Mouse (Mus musculus): Measurements from ENCODE around the gene Msgn1. TPM values are rescaled to one million over a fixed set of nuclear protein-coding genes. Genes with fewer than 3 reads are reported as not detected.

Msgn1 gene
- polyA plus RNA-seq, 1 experiment from 2014 or later, result not detected

- 73% methylated on average over 1 of the region's 1 CpGs for WGBS
- Histone ChIP-seq H3K9ac (ENCODE audit: low read depth, low read length) (no peak overlapping the region), H3K4me3 (ENCODE audit: low read depth, low read length) (no peak overlapping the region), H3K9me3 (ENCODE audit: control insufficient read depth) (no peaks in the 10 kb centered on the region), H3K4me2 (replicated peaks; ENCODE audit: low read depth) (no peak overlapping the region), H3K27me3 (replicated peaks; ENCODE audit: control insufficient read depth, insufficient read depth, low read length) (no peaks in the 10 kb centered on the region), H3K4me1 (replicated peaks; ENCODE audit: control insufficient read depth, insufficient read depth, low read length) (no peaks in the 10 kb centered on the region), H3K36me3 (ENCODE audit: control insufficient read depth, insufficient read depth) (no peaks in the 10 kb centered on the region), H3K27ac (ENCODE audit: low read depth, low read length) (no peak overlapping the region)
- no peak for ATAC-seq
- TF ChIP-seq CTCF (IDR thresholded peaks at IDR 0.05; ENCODE audit: low read depth), result no peak
These were observed 17.4 kb upstream of the Msgn1 start for GRCm38 (mm10) chr12:11226123-11226522.

- no peak overlapping the region for H3K27ac ChIP-seq (ENCODE audit: low read depth, low read length)
- WGBS, result 25% methylated on average over 5 of the region's 5 CpGs
- no peaks in the 10 kb centered on the region for H3K9me3 ChIP-seq (ENCODE audit: control insufficient read depth)
- no peak overlapping the region for H3K4me3 ChIP-seq (ENCODE audit: low read depth, low read length)
- no peak overlapping the region for H3K4me2 ChIP-seq (replicated peaks; ENCODE audit: low read depth)
- no peaks in the 10 kb centered on the region for H3K27me3 ChIP-seq (replicated peaks; ENCODE audit: control insufficient read depth, insufficient read depth, low read length)
- no peak for TF ChIP-seq CTCF (IDR thresholded peaks at IDR 0.05; ENCODE audit: low read depth)
- no peaks in the 10 kb centered on the region for H3K4me1 ChIP-seq (replicated peaks; ENCODE audit: control insufficient read depth, insufficient read depth, low read length)
- no peak for ATAC-seq
- H3K9ac ChIP-seq (ENCODE audit: low read depth, low read length), result no peak overlapping the region
- H3K36me3 ChIP-seq (ENCODE audit: control insufficient read depth, insufficient read depth), result no peaks in the 10 kb centered on the region
These were observed 15.9 kb upstream of the Msgn1 start for GRCm38 (mm10) chr12:11224722-11225121.

GRCm38 (mm10) chr12:11223090-11223489 lies 14.3 kb upstream of the Msgn1 start:
- Histone ChIP-seq H3K4me1 (replicated peaks; ENCODE audit: control insufficient read depth, insufficient read depth, low read length) (no peaks in the 10 kb centered on the region), H3K4me2 (replicated peaks; ENCODE audit: low read depth) (no peak overlapping the region), H3K9me3 (ENCODE audit: control insufficient read depth) (no peaks in the 10 kb centered on the region), H3K36me3 (ENCODE audit: control insufficient read depth, insufficient read depth) (no peaks in the 10 kb centered on the region), H3K4me3 (ENCODE audit: low read depth, low read length) (no peak overlapping the region), H3K27ac (ENCODE audit: low read depth, low read length) (no peak overlapping the region), H3K9ac (ENCODE audit: low read depth, low read length) (no peak overlapping the region), H3K27me3 (replicated peaks; ENCODE audit: control insufficient read depth, insufficient read depth, low read length) (no peaks in the 10 kb centered on the region)
- 65% methylated on average over 10 of the region's 10 CpGs for WGBS
- no peak for ATAC-seq
- TF ChIP-seq CTCF (IDR thresholded peaks at IDR 0.05; ENCODE audit: low read depth), result no peak

DNA sequence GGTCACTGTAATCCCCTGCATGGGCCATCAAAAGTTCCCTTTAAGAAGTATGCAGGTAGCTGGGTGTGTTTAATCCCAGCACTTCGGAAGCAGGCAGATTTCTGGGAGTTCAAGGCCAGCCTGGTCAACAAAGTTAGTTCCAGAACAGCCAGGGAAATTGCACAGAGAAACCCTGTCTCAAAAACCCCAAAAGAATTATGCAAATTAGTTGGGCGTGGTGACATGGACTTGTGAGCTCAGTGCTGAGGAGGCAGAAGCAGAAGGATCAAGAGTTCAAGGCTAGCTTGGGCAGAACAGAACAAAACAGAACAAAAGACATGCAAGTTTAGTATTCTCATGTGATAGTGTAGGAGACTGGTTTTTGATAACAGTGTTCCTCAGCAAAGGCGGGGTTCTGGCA lies 13.8 kb upstream of the Msgn1 start:
- Histone ChIP-seq H3K27me3 (replicated peaks; ENCODE audit: control insufficient read depth, insufficient read depth, low read length) (no peaks in the 10 kb centered on the region), H3K27ac (ENCODE audit: low read depth, low read length) (no peak overlapping the region), H3K4me3 (ENCODE audit: low read depth, low read length) (no peak overlapping the region), H3K4me2 (replicated peaks; ENCODE audit: low read depth) (no peak overlapping the region), H3K36me3 (ENCODE audit: control insufficient read depth, insufficient read depth) (no peaks in the 10 kb centered on the region), H3K9me3 (ENCODE audit: control insufficient read depth) (no peaks in the 10 kb centered on the region), H3K9ac (ENCODE audit: low read depth, low read length) (no peak overlapping the region), H3K4me1 (replicated peaks; ENCODE audit: control insufficient read depth, insufficient read depth, low read length) (no peaks in the 10 kb centered on the region)
- TF ChIP-seq CTCF (IDR thresholded peaks at IDR 0.05; ENCODE audit: low read depth), result no peak
- no peak for ATAC-seq
- WGBS, result 52% methylated on average over 3 of the region's 3 CpGs

GRCm38 (mm10) chr12:11221524-11222330 lies 13.0 kb upstream of the Msgn1 start:
- no peak for TF ChIP-seq CTCF (IDR thresholded peaks at IDR 0.05; ENCODE audit: low read depth)
- H3K9ac ChIP-seq (ENCODE audit: low read depth, low read length), result no peak overlapping the region
- no peak overlapping the region for H3K27ac ChIP-seq (ENCODE audit: low read depth, low read length)
- no peaks in the 10 kb centered on the region for H3K9me3 ChIP-seq (ENCODE audit: control insufficient read depth)
- H3K36me3 ChIP-seq (ENCODE audit: control insufficient read depth, insufficient read depth), result no peaks in the 10 kb centered on the region
- no peak for ATAC-seq
- H3K4me1 ChIP-seq (replicated peaks; ENCODE audit: control insufficient read depth, insufficient read depth, low read length), result no peaks in the 10 kb centered on the region
- no peak overlapping the region for H3K4me3 ChIP-seq (ENCODE audit: low read depth, low read length)
- H3K4me2 ChIP-seq (replicated peaks; ENCODE audit: low read depth), result no peak overlapping the region
- 67% methylated on average over 20 of the region's 20 CpGs for WGBS
- no peaks in the 10 kb centered on the region for H3K27me3 ChIP-seq (replicated peaks; ENCODE audit: control insufficient read depth, insufficient read depth, low read length)

- Histone ChIP-seq H3K4me1 (replicated peaks; ENCODE audit: control insufficient read depth, insufficient read depth, low read length) (no peaks in the 10 kb centered on the region), H3K27ac (ENCODE audit: low read depth, low read length) (no peak overlapping the region), H3K4me2 (replicated peaks; ENCODE audit: low read depth) (no peak overlapping the region), H3K4me3 (ENCODE audit: low read depth, low read length) (no peak overlapping the region), H3K9me3 (ENCODE audit: control insufficient read depth) (no peaks in the 10 kb centered on the region), H3K36me3 (ENCODE audit: control insufficient read depth, insufficient read depth) (no peaks in the 10 kb centered on the region), H3K9ac (ENCODE audit: low read depth, low read length) (no peak overlapping the region), H3K27me3 (replicated peaks; ENCODE audit: control insufficient read depth, insufficient read depth, low read length) (no peaks in the 10 kb centered on the region)
- 71% methylated on average over 7 of the region's 7 CpGs for WGBS
- TF ChIP-seq CTCF (IDR thresholded peaks at IDR 0.05; ENCODE audit: low read depth), result no peak
- no peak for ATAC-seq
These were observed 9.0 kb upstream of the Msgn1 start for GRCm38 (mm10) chr12:11217726-11218250.

Measured in intestine, postnatal 0 days (tissue).